Comparison of ENCODE assay signal across 18 mouse cellular contexts in the genomic region with DNA sequence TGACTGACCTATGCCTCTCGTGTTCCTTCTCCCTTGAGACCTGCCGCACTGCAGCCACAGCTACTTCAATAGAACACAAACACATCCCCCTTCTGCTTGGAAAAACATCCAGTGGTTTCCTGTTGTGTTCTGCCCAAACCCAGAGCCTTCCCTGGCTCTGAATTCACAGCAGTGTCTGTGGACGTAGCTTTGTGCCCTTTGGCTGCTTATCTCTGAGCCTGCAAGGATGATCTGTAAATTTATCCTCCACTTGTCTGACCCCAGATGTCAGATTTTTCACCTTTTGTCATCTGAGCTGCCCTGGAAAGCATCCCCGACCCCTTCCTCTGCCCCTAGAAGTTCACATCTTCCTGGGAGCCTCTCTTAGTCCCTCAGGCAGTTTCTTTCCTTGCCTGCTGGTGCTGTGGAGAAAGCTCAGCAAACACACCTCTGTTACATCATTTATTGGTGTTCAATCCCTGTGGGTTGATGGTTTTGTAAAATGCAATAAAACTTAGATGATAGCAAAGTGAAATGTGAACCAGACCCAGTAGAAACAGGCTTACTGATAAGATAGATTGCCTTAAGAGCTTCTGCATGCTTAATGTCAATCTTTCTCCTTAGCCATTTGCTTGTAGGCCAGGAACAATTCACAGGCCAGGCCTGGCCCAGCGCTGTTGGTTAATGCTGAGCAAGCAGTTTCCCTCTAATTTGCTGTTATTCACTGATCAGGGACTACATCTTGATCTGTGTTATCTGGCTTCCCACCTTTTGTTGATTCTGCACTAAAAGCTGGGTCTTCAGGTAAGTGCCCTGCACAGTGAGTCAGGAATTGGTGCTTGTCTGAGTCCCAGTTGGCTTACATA. TPM values are rescaled to one million over a fixed set of nuclear protein-coding genes. Genes with fewer than 3 reads are reported as not detected.
DNase-seq lines count a peak whose midpoint lies in the region; ATAC-seq and TF ChIP-seq lines count a peak whose summit lies in the region.
"Had no signal": no experiment of that assay in that cellular context is flagged by ENCODE, and none has a peak within 500 bp of the region (broad histone marks: within the 10 kb centered on the region; RNA-seq: fewer than 3 reads in every experiment).

No protein-coding gene starts in this region.

- WGBS in hindbrain, embryonic 11.5 days: 34% methylated on average over 5 of the region's 5 CpGs
- 53% methylated on average over 5 of the region's 5 CpGs for WGBS in hindbrain, postnatal 0 days
- WGBS in intestine, embryonic 15.5 days: 33% methylated on average over 5 of the region's 5 CpGs

- no peak for ATAC-seq in hindbrain, embryonic 11.5 days (ENCODE audit: low FRiP score)
- no peak for ATAC-seq in hindbrain, postnatal 0 days
- peak; percentile 76 for ATAC-seq in intestine, embryonic 15.5 days

- in situ Hi-C loops in ES-E14 (cut with MboI; ENCODE audit: low sequenced_read_pairs in 2 of 2, unreplicated experiment in 2 of 2): no loop called here

- H3K27ac ChIP-seq in hindbrain, embryonic 11.5 days (ENCODE audit: low read depth, low read length): no peak overlapping the region
- no peak overlapping the region for H3K27ac ChIP-seq in hindbrain, postnatal 0 days
- no peak overlapping the region for H3K27ac ChIP-seq in ES-E14 (ENCODE audit: insufficient read depth, low read depth, low read length, poor library complexity, severe bottlenecking)
- no peak overlapping the region for H3K27ac ChIP-seq in intestine, embryonic 15.5 days
- H3K27ac ChIP-seq: heart, embryonic 13.5 days; midbrain, embryonic 12.5 days had no signal

- peak; percentile 17 for DNase-seq in hindbrain, embryonic 11.5 days (ENCODE audit: low spot score)
- no peak for DNase-seq in hindbrain, postnatal 0 days (ENCODE audit: low spot score)
- no peak for DNase-seq in ES-E14 (ENCODE audit: low read depth, low spot score)
- DNase-seq in embryo, embryonic 10.5 days (ENCODE audit: low spot score): peak; percentile 51
- DNase-seq in gastrocnemius, adult 8-10 months (ENCODE audit: low spot score in 2 of 2): no peak
- no peak for DNase-seq in adrenal gland, postnatal 4 days (ENCODE audit: low spot score in 2 of 2)
- DNase-seq: adrenal gland, postnatal 36 days; cerebellum, postnatal 14 days; gastrocnemius, postnatal 10 days; heart, postnatal 4 days; lung, adult 2 months; lung, postnatal 4 days; right cerebral cortex, postnatal 4 days; thymus, adult 18-20 months had no signal

- H3K4me1 ChIP-seq in hindbrain, embryonic 11.5 days (replicated peaks; ENCODE audit: control insufficient read depth, insufficient read depth, low read length): peaks cover 5% of the 10 kb centered on the region; the same call in 1 of the 2 replicates
- H3K4me1 ChIP-seq in hindbrain, postnatal 0 days (ENCODE audit: insufficient read depth, low read length): peaks cover 14% of the 10 kb centered on the region
- H3K4me1 ChIP-seq in ES-E14 (ENCODE audit: control insufficient read depth in 2 of 2, insufficient read depth in 2 of 2, low read length in 2 of 2, poor library complexity in 1 of 2): peaks cover 0 to 7% of the 10 kb centered on the region in 2 experiments; a peak in 2 of 4 replicates
- H3K4me1 ChIP-seq in intestine, embryonic 15.5 days (replicated peaks): peaks cover 9% of the 10 kb centered on the region; the same call in 1 of the 2 replicates

- H3K9me3 ChIP-seq in hindbrain, embryonic 11.5 days (ENCODE audit: control insufficient read depth, low read length): no peaks in the 10 kb centered on the region
- no peaks in the 10 kb centered on the region for H3K9me3 ChIP-seq in hindbrain, postnatal 0 days (ENCODE audit: low read length)
- H3K9me3 ChIP-seq in ES-E14 (ENCODE audit: control insufficient read depth, insufficient read depth, low read depth, low read length): no peaks in the 10 kb centered on the region
- H3K9me3 ChIP-seq in intestine, embryonic 15.5 days: no peaks in the 10 kb centered on the region
- H3K9me3 ChIP-seq: heart, embryonic 13.5 days; midbrain, embryonic 12.5 days had no signal

- no peaks in the 10 kb centered on the region for H3K27me3 ChIP-seq in hindbrain, embryonic 11.5 days (ENCODE audit: control insufficient read depth, insufficient read depth, low read length)
- no peaks in the 10 kb centered on the region for H3K27me3 ChIP-seq in hindbrain, postnatal 0 days (ENCODE audit: insufficient read depth, low read length)
- no peaks in the 10 kb centered on the region for H3K27me3 ChIP-seq in intestine, embryonic 15.5 days (replicated peaks)
- H3K27me3 ChIP-seq: heart, embryonic 13.5 days; midbrain, embryonic 12.5 days had no signal

- no peak overlapping the region for H3K9ac ChIP-seq in hindbrain, embryonic 11.5 days (ENCODE audit: low read depth, low read length)
- no peak overlapping the region for H3K9ac ChIP-seq in hindbrain, postnatal 0 days (replicated peaks; ENCODE audit: low read length)
- H3K9ac ChIP-seq in ES-E14 (ENCODE audit: insufficient read depth, low read depth, low read length, poor library complexity, severe bottlenecking): no peak overlapping the region
- H3K9ac ChIP-seq in intestine, embryonic 15.5 days: no peak overlapping the region
- H3K9ac ChIP-seq: heart, embryonic 13.5 days; midbrain, embryonic 12.5 days had no signal

- H3K4me3 ChIP-seq in hindbrain, embryonic 11.5 days (ENCODE audit: low read depth, low read length): no peak overlapping the region
- no peak overlapping the region for H3K4me3 ChIP-seq in hindbrain, postnatal 0 days (ENCODE audit: low read length)
- no peak overlapping the region for H3K4me3 ChIP-seq in ES-E14 (ENCODE audit: insufficient read depth in 1 of 2, low read depth in 1 of 2, low read length in 2 of 2, poor library complexity in 1 of 2, severe bottlenecking in 1 of 2)
- no peak overlapping the region for H3K4me3 ChIP-seq in intestine, embryonic 15.5 days (replicated peaks)
- H3K4me3 ChIP-seq: heart, embryonic 13.5 days; midbrain, embryonic 12.5 days; myocyte had no signal

- H3K36me3 ChIP-seq in hindbrain, embryonic 11.5 days (ENCODE audit: control insufficient read depth, insufficient read depth, low read length): no peaks in the 10 kb centered on the region
- no peaks in the 10 kb centered on the region for H3K36me3 ChIP-seq in hindbrain, postnatal 0 days (ENCODE audit: insufficient read depth, low read length)
- H3K36me3 ChIP-seq in ES-E14 (ENCODE audit: control insufficient read depth, insufficient read depth, low read length, poor library complexity, severe bottlenecking): no peaks in the 10 kb centered on the region
- H3K36me3 ChIP-seq in intestine, embryonic 15.5 days: no peaks in the 10 kb centered on the region
- H3K36me3 ChIP-seq: heart, embryonic 13.5 days; midbrain, embryonic 12.5 days had no signal

- no peak overlapping the region for H3K4me2 ChIP-seq in hindbrain, embryonic 11.5 days (replicated peaks; ENCODE audit: low read depth, low read length)
- no peak overlapping the region for H3K4me2 ChIP-seq in hindbrain, postnatal 0 days (ENCODE audit: low read depth, low read length)
- H3K4me2 ChIP-seq in intestine, embryonic 15.5 days (replicated peaks): no peak overlapping the region
- H3K4me2 ChIP-seq: heart, embryonic 13.5 days; midbrain, embryonic 12.5 days had no signal

- TF ChIP-seq CTCF in hindbrain, postnatal 0 days (IDR thresholded peaks at IDR 0.05; ENCODE audit: low read depth): no peak

TF ChIP-seq in ES-E14, 5 proteins besides CTCF, POLR2A, EP300 and RAD21:
- TF ChIP-seq HCFC1 (IDR thresholded peaks at IDR 0.05; ENCODE audit: borderline replicate concordance, insufficient read depth, low read length): no peak
- TF ChIP-seq MAFK (IDR thresholded peaks at IDR 0.05; ENCODE audit: insufficient read depth, low read depth, low read length): peak; percentile 80

RNA-seq across cellular contexts. Expression of a gene that starts 51.5 kb away (rescaled TPM):
- 5.4 TPM in 2 replicates for polyA plus RNA-seq in hindbrain, embryonic 11.5 days (2014; fragmentation: Nextera tagmentation; extraction: Ambion mirVana)
- 20.5 and 24.5 TPM in 2 replicates for total RNA-seq in hindbrain, postnatal 0 days (2014; rRNA removed)
- polyA plus RNA-seq in hindbrain, postnatal 0 days (2015; fragmentation: Nextera tagmentation; extraction: Ambion mirVana): 4.9 and 5.8 TPM in 2 replicates
- 2.4 and 5.0 TPM in 2 replicates for total RNA-seq in ES-E14 (2012; rRNA removed)
- 1.7 TPM in 2 replicates for polyA plus RNA-seq in intestine, embryonic 15.5 days (2015; fragmentation: Nextera tagmentation; extraction: Ambion mirVana)
- under 1 TPM; 0.08 to 0.19 (median 0.13) TPM for total RNA-seq in gastrocnemius, adult 8-10 months (2022)
- total RNA-seq in adrenal gland, postnatal 4 days (2021): 10 to 100 TPM; 53.7 to 56.3 TPM

Comparison
In these comparisons a context has a peak if more than half of its experiments do, and no peak if none do; other contexts are left out.
1. DNase-seq: peak in hindbrain, embryonic 11.5 days (single experiment) and embryo, embryonic 10.5 days (single experiment); none in hindbrain, postnatal 0 days (single experiment), ES-E14 (single experiment), gastrocnemius, adult 8-10 months (0 of 2) and adrenal gland, postnatal 4 days (0 of 2).